Mouse (Mus musculus) heart, embryonic 11.5 days (tissue): ENCODE data around the gene Syt8. TPM values are rescaled to one million over a fixed set of nuclear protein-coding genes. Genes with fewer than 3 reads are reported as not detected.

ENCODE experiments used
- ATAC-seq: fragments of 200-750 bp; cut with Nextera tagmentation; replicated peaks from 2 replicates; pipeline ENCODE4 v1.8.0; 2017; ENCODE audit warnings: moderate library complexity; ENCODE audit not compliant: insufficient number of reproducible peaks, low FRiP score, low TSS enrichment
- H3K27ac ChIP-seq: fragments of 300-500 bp; sonication (generic); 2 replicates; pipeline ENCODE4 v1.5.1; 2014; ENCODE audit warnings: mild to moderate bottlenecking, low read depth, low read length
- H3K27me3 ChIP-seq: fragments of 300-500 bp; sonication (generic); 2 replicates; pipeline ENCODE4 v1.6.1; 2014; ENCODE audit warnings: mild to moderate bottlenecking, low read length, mixed read lengths; ENCODE audit not compliant: control insufficient read depth, insufficient read depth
- H3K36me3 ChIP-seq: fragments of 300-500 bp; sonication (generic); 2 replicates; pipeline ENCODE4 v1.6.1; 2014; ENCODE audit warnings: mild to moderate bottlenecking, low read length, moderate library complexity, mixed read lengths; ENCODE audit not compliant: control insufficient read depth, insufficient read depth
- H3K4me1 ChIP-seq: fragments of 300-500 bp; sonication (generic); 2 replicates; pipeline ENCODE4 v1.6.1; 2014; ENCODE audit warnings: low read length; ENCODE audit not compliant: control insufficient read depth, insufficient read depth
- H3K4me2 ChIP-seq: fragments of 300-500 bp; sonication (generic); 2 replicates; pipeline ENCODE4 v1.6.1; 2014; ENCODE audit warnings: mild to moderate bottlenecking, moderate library complexity
- H3K4me3 ChIP-seq: fragments of 300-500 bp; sonication (generic); 2 replicates; pipeline ENCODE4 v1.5.1; 2014; ENCODE audit warnings: low read depth, low read length
- H3K9ac ChIP-seq: fragments of 300-500 bp; sonication (generic); 2 replicates; pipeline ENCODE4 v1.6.1; 2014; ENCODE audit warnings: mild to moderate bottlenecking, low read depth, low read length, moderate library complexity
- H3K9me3 ChIP-seq: fragments of 300-500 bp; sonication (generic); replicated peaks from 2 replicates; pipeline ENCODE4 v1.6.1; 2016; ENCODE audit warnings: low read length; ENCODE audit not compliant: control insufficient read depth
- WGBS: fragments of 180-500 bp; shearing (Covaris S2); extraction: QIAGEN DNeasy Blood & Tissue Kit; methylation state at CpG from one replicate; pipeline ENCODE4 v1.1.7; 2014; ENCODE audit not compliant: insufficient replicate concordance; 5-methylcytosine and 5-hydroxymethylcytosine counted together
- polyA plus RNA-seq: library from polyadenylated mRNA; unstranded; fragments of >200 nt; fragmentation: Nextera tagmentation; extraction: Ambion mirVana; gene quantifications from 2 replicates; pipeline ENCODE4 v1.2.1, GENCODE M21; 2014

Syt8 gene
- polyA plus RNA-seq, 1 experiment from 2014 or later: 0.26 TPM

DNA sequence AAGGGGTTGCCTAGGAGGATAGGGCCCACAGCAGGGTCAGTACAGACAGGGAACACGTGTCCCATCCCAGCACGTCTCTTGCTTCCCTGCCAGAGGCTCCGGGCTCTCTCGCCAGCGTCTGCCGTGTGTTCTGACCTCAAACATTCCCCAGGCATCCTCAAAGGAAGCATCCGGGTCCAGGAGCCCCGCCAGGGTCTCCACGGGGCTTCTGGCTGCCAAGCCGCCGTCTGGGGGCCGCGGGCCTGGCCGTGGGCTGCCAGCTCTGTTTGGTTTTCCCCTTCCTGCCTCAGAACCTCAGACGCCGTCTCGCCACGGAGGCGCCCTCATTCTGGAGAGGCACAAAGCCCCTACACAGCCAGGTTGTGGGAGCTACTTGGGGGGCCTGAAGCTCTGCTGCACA is 1.0 kb upstream of the Syt8 start:
- no peak overlapping the region for H3K4me2 ChIP-seq
- H3K27ac ChIP-seq: 0 out of 2 replicates have a peak overlapping the region, but pooled peaks have one; percentile 47
- WGBS: 31% methylated on average over 19 of the region's 19 CpGs
- H3K27me3 ChIP-seq: no peaks in the 10 kb centered on the region
- peak overlapping the region; percentile 48; the same call in 1 of the 2 replicates for H3K9ac ChIP-seq
- peaks cover 24% of the 10 kb centered on the region for H3K4me1 ChIP-seq
- H3K9me3 ChIP-seq: no peaks in the 10 kb centered on the region
- no peak overlapping the region for H3K4me3 ChIP-seq
- no peak for ATAC-seq
- no peaks in the 10 kb centered on the region for H3K36me3 ChIP-seq

- no peak for ATAC-seq
- WGBS: 23% methylated on average over 4 of the region's 4 CpGs
- Histone ChIP-seq H3K9me3 (no peaks in the 10 kb centered on the region), H3K4me3 (no peak overlapping the region), H3K27ac (no peak overlapping the region), H3K36me3 (no peaks in the 10 kb centered on the region), H3K9ac (no peak overlapping the region), H3K4me2 (no peak overlapping the region), H3K27me3 (no peaks in the 10 kb centered on the region), H3K4me1 (peaks cover 18% of the 10 kb centered on the region)
These were observed 874 bp downstream of the Syt8 start for GRCm38 (mm10) chr7:142435524-142435923.

DNA sequence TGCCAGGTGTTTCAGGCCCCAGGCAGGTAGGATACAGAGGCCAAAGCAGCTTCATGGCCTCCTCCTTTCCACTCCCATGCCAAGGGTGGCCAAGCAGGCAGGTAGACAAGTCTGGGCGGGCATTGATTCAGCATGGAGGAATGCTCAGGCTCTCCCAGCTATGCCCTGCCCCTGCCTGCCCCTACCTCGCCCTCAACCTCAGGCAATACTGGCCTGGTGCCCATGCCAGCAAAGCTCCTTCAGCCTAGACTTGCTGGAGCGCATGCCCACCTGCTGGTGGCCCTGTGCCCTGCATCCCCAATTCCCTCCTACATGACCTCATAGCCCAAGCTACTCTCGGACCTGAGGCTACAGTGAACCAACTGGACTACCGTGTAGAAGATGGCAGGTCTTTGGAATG is 2.7 kb downstream of the Syt8 start:
- no peak overlapping the region for H3K4me3 ChIP-seq
- no peaks in the 10 kb centered on the region for H3K9me3 ChIP-seq
- no peak overlapping the region for H3K9ac ChIP-seq
- no peak overlapping the region for H3K27ac ChIP-seq
- no peaks in the 10 kb centered on the region for H3K27me3 ChIP-seq
- H3K4me1 ChIP-seq: peaks cover 30% of the 10 kb centered on the region
- WGBS: 80% methylated on average over 5 of the region's 5 CpGs
- no peak for ATAC-seq
- H3K4me2 ChIP-seq: no peak overlapping the region
- no peaks in the 10 kb centered on the region for H3K36me3 ChIP-seq

GRCm38 (mm10) chr7:142439966-142440365 is 5.3 kb downstream of the Syt8 start:
- WGBS: 79% methylated on average over 14 of the region's 14 CpGs
- Histone ChIP-seq H3K4me2 (no peak overlapping the region), H3K9ac (0 out of 2 replicates have a peak overlapping the region, but pooled peaks have one; percentile 58), H3K36me3 (no peaks in the 10 kb centered on the region), H3K4me3 (no peak overlapping the region), H3K27ac (peak overlapping the region; percentile 77; the same call in 1 of the 2 replicates), H3K4me1 (peaks cover 18% of the 10 kb centered on the region), H3K9me3 (no peaks in the 10 kb centered on the region), H3K27me3 (no peaks in the 10 kb centered on the region)
- ATAC-seq: no peak

DNA sequence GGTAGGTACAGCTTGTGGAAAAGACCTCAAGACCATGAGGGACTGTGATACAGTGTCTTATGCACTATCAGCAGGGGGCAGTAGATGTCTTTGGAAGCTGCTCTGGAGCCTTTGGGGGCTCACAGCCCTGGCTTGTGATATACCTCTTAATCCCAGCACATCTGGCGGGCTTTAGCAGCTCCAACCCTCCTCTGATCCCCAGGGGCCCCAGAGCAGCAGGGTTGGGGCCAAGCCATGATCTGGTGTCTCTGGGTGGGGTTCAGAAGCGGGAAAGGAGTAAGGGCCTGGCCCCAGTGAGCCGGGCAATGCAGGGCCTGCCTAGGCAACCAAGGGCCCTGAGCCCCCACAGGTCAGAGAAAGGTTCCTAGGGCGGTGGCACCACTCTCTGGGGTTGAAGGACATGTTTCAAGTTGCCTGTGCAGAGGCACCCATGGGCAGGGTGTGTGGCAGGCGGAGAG is 6.0 kb downstream of the Syt8 start:
- Histone ChIP-seq H3K4me2 (no peak overlapping the region), H3K4me3 (no peak overlapping the region), H3K27ac (peak overlapping the region; percentile 77), H3K36me3 (no peaks in the 10 kb centered on the region), H3K9me3 (no peaks in the 10 kb centered on the region), H3K9ac (peak overlapping the region; percentile 58; the same call in 1 of the 2 replicates), H3K4me1 (peaks cover 18% of the 10 kb centered on the region), H3K27me3 (no peaks in the 10 kb centered on the region)
- ATAC-seq: peak; percentile 64; the same call in 1 of the 2 replicates
- WGBS: 42% methylated on average over 5 of the region's 5 CpGs

DNA sequence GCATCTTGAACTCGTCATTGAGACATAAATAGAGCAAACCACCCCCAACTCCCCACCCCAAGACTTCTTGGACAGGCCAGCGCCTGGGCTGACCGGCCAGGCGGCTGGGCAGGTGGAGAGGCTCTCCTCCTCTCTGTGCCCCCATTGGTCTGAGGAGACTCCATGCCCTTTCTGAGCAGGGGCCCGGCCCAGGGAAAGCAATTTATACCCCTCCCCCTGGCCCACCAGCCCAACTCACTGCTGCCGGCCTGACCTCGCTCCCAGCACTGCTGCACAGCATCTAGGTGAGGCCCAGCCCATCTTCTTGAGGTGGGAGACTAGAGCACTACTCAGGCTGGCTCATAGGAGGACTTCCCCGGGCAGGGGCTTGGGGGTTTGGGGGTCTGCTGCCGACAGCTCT is 6.9 kb downstream of the Syt8 start, which contains the start of gene Tnni2:
TSS of gene Tnni2 (plus strand) at position 224 of the 400 bp plus-strand sequence.
- Histone ChIP-seq H3K4me3 (no peak within 1 kb of the TSS), H3K27ac (peak within 1 kb of the TSS; percentile 77), H3K27me3 (no peaks in the 10 kb centered on the region), H3K36me3 (no peaks in the 10 kb centered on the region), H3K4me2 (no peak within 1 kb of the TSS), H3K9me3 (no peaks in the 10 kb centered on the region), H3K4me1 (peaks cover 18% of the 10 kb centered on the region), H3K9ac (peak within 1 kb of the TSS; percentile 58; the same call in 1 of the 2 replicates)
- no peak for ATAC-seq
- WGBS: 69% methylated on average over 9 of the region's 9 CpGs

DNA sequence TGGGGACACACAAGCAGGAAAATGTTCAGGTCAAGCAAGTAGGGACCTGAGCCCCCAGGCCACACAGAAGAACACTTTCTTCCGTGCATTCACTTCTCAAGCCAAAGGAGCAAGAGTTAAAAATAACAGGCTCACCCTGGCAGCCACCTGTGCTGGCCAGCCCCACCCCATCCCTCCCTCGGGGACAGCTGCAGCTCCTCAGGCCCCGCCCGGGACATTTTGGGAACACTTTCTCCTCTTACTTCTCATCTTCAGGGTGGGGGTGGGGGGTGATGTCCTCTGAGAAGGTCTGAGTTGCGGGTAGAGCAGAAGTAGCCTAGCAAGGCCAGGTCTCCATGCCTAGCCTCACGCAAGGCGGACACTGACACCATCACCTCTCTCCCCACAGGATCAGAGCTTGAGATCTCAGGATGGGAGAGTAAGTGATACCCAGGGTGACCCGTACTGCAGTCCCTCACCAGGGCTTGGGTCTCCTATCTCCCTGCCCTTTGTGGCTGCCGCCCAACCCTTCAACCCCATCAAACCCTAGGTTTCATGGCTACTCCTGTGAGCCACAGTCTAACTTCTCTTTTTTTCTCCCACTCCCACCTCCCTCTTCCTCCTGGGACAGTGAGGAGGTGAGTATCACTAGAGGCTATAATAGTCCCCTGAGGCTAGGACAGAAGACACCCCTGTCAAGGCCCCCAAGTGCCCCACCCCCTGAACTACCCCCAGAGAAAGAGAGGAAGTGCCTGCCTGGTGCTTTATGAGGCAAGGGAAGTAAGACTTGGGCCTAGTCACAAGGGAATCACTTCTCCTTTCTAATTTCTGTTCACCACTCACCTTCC is 7.6 kb downstream of the Syt8 start:
- WGBS: 60% methylated on average over 9 of the region's 9 CpGs
- Histone ChIP-seq H3K9ac (no peak overlapping the region), H3K27ac (0 out of 2 replicates have a peak overlapping the region, but pooled peaks have one; percentile 30), H3K9me3 (no peaks in the 10 kb centered on the region), H3K36me3 (no peaks in the 10 kb centered on the region), H3K4me2 (no peak overlapping the region), H3K4me1 (peaks cover 18% of the 10 kb centered on the region), H3K4me3 (no peak overlapping the region), H3K27me3 (no peaks in the 10 kb centered on the region)
- ATAC-seq: no peak

DNA sequence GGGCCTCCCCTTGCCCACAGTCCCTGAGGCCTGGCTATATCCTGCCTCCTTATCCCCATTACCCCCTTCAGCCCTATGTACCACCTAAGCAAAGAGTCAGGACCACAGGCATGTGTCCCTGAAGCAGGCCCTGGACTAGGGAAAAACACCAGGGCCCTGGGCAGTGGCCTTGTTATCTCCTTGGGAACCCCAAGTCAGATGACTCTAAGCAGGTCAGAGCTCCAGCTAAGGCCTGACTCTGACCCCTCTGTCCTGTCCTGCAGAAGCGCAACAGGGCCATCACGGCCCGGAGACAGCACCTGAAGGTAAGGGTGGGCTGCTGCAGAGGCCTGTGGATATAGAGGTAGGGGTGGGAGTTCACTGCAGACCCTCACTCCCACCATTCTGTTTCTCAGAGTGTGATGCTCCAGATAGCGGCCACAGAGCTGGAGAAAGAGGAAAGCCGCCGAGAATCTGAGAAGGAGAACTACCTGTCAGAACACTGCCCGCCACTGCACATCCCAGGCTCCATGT is 8.3 kb downstream of the Syt8 start:
- Histone ChIP-seq H3K27me3 (no peaks in the 10 kb centered on the region), H3K36me3 (no peaks in the 10 kb centered on the region), H3K4me1 (peaks cover 18% of the 10 kb centered on the region), H3K4me2 (no peak overlapping the region), H3K9me3 (no peaks in the 10 kb centered on the region), H3K27ac (no peak overlapping the region), H3K4me3 (no peak overlapping the region), H3K9ac (no peak overlapping the region)
- no peak for ATAC-seq
- WGBS: 84% methylated on average over 7 of the region's 7 CpGs
